Mouse (Mus musculus): ENCODE data around the gene Chrm3. TPM values are rescaled to one million over a fixed set of nuclear protein-coding genes. Genes with fewer than 3 reads are reported as not detected.
"Not testable (repeated sequence)": the region's sequence is repeated elsewhere in the genome, so short reads cannot be mapped to it uniquely, and the experiment has no call there.

Chrm3 gene
- 5.0 and 8.4 TPM in 2 replicates for polyA plus RNA-seq (2012; rRNA removed)

DNA sequence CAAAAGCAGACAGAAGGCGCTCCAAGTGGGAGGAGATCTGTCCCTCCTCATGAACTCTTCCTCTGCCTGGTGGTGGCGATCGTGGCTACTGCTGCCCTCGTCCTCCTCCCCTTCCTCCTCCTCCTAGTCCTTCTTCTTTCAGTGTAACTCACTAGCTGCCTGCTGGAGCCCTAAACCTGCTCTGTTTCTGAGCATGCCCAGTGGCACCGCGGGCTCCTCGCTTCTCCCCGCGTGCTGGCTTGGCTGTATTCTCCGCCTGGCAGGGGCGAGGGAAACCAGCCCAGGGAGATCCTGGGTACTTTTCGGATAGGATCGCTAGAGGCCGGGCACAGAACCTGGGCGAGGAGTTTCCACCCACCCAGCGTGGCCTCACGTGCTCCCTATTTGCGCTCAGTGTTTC lies at the start of gene Chrm3:
TSS of gene Chrm3 (minus strand) at position 71 of the 400 bp plus-strand sequence.
- DNase-seq (ENCODE audit: low read depth): peak; percentile 91
- peak; percentile 30; the same call in 1 of the 2 replicates for TF ChIP-seq CTCF (IDR thresholded peaks at IDR 0.05; ENCODE audit: borderline replicate concordance, extremely low read depth, insufficient read depth, insufficient read length)
- TF ChIP-seq POLR2A (IDR thresholded peaks at IDR 0.05; ENCODE audit: borderline replicate concordance, extremely low read depth, insufficient read depth, insufficient read length, poor library complexity, severe bottlenecking): no peak

DNA sequence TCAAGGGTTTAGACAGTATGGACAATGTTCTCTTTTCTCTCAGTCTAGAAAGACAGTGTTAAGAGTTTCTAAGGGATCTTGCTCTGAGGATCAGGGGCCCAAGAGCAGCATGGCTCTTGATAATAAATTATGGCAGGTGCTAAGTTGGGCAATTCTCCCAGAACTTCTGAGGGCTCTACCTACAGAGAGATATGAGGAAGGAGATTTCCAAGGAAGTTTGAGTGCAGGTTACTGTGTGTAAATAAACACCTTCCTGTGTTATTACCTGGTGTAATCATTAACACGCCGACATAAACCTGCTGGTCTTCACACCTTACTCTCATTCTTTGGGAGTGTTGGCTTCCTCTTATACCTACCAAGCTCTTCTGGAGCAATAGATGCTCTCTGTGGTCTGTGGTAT lies 33.7 kb upstream of the Chrm3 start:
- TF ChIP-seq POLR2A (IDR thresholded peaks at IDR 0.05; ENCODE audit: borderline replicate concordance, extremely low read depth, insufficient read depth, insufficient read length, poor library complexity, severe bottlenecking): no peak
- DNase-seq (ENCODE audit: low read depth): no peak

DNA sequence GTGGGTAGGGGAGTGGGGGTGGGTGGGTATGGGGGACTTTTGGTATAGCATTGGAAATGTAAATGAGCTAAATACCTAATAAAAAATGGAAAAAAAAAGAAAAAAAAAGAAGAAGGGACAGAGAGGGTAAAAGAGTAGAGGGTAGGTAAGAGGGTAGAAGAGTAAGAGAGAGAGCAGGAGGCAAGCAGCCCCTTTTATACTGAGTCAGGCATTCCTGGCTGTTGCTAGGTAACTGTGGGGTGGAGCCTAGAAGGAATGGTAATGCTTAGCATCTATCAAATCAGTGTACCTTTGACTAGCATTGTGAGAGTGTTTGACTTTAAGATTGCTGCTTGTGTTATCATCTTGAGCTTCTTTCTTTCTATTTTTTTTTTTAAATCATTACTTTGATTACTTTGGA lies 14.8 kb upstream of the Chrm3 start:
- not testable (repeated sequence) for DNase-seq (ENCODE audit: low read depth)

DNA sequence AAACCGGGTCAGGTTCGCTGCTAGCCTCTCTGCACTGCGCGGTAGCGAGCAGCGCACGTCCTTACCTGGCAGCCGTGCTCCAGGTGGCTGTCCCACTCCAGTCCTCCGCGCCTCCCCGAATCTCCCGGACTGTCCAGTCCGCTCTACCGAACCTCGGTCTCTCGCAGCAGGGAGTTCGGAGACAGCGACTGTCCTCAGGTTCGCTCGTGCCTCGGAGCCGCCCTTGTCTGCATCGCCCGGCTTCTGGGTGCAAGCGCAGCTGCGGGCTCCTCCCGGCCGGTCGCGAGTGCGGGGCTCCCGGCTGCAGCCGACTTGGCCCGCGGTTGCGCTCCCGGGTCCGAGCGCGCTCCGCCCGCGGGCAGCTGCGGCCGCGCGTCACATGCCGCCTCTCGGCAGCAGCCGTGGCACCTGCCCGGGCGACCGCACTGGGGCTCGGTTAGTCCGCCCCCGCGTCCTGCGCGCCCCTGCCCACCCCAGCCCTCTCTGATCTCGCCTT lies 400 bp downstream of the Chrm3 start:
- DNase-seq (ENCODE audit: low read depth): peak; percentile 60
- TF ChIP-seq POLR2A (IDR thresholded peaks at IDR 0.05; ENCODE audit: borderline replicate concordance, extremely low read depth, insufficient read depth, insufficient read length, poor library complexity, severe bottlenecking) (no peak), CTCF (IDR thresholded peaks at IDR 0.05; ENCODE audit: borderline replicate concordance, extremely low read depth, insufficient read depth, insufficient read length) (no peak)

DNA sequence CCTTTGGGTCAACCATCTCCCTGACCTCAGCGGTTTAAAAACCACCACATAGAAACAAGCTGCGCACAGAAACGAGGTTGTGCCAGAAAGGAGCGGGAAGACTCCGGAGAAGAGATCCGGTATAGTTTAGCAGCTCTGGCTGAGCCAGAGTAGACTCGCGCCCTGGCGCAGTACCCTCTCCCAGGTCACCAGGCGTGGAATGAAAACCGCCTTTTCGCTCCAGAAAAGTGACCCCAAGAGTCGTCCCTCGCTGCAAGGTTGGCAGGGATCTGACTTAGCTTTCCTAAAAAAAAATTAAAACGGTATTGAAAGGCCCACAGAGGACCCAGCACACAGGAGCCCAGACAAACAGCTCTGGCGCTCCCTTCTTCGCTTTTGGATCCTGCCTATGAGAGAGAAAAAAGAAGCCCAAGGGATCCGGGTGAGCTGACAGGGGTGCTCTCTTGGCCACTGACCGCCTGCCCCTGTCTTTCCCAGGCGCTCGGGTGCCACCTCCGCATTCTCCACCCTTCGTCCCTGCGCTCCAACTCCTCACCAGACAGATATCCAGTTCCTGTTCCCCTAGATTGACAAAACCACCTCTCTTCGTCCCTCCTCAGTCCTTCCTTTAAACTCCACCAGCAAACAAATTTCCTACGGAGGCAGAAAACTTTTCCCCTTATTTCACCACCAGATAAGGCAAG lies 990 bp downstream of the Chrm3 start:
- TF ChIP-seq CTCF (IDR thresholded peaks at IDR 0.05; ENCODE audit: borderline replicate concordance, extremely low read depth, insufficient read depth, insufficient read length) (no peak), POLR2A (IDR thresholded peaks at IDR 0.05; ENCODE audit: borderline replicate concordance, extremely low read depth, insufficient read depth, insufficient read length, poor library complexity, severe bottlenecking) (no peak)
- peak; percentile 49 for DNase-seq (ENCODE audit: low read depth)

DNA sequence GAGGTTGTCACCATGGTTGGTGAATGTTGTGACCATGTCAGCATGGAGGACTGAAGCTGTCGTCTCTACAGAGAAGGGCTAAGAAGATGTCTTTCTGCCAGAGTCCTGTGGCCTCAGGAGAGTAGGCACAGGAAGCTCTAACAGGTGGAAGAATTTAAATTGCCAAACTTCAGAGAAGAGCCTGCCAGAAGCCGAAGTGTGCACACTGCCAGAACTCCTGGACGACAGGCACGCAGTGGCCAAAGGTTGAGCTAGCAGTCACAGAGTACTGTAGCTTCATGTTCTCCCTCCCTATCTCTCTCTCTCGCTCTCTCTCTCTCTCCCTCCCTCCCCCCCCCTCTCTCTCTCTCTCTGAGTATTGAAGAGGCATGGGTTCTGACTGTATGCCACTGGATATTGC lies 4.9 kb downstream of the Chrm3 start:
- no peak for TF ChIP-seq CTCF (IDR thresholded peaks at IDR 0.05; ENCODE audit: borderline replicate concordance, extremely low read depth, insufficient read depth, insufficient read length)
- no peak for TF ChIP-seq POLR2A (IDR thresholded peaks at IDR 0.05; ENCODE audit: borderline replicate concordance, extremely low read depth, insufficient read depth, insufficient read length, poor library complexity, severe bottlenecking)
- DNase-seq (ENCODE audit: low read depth): no peak

DNA sequence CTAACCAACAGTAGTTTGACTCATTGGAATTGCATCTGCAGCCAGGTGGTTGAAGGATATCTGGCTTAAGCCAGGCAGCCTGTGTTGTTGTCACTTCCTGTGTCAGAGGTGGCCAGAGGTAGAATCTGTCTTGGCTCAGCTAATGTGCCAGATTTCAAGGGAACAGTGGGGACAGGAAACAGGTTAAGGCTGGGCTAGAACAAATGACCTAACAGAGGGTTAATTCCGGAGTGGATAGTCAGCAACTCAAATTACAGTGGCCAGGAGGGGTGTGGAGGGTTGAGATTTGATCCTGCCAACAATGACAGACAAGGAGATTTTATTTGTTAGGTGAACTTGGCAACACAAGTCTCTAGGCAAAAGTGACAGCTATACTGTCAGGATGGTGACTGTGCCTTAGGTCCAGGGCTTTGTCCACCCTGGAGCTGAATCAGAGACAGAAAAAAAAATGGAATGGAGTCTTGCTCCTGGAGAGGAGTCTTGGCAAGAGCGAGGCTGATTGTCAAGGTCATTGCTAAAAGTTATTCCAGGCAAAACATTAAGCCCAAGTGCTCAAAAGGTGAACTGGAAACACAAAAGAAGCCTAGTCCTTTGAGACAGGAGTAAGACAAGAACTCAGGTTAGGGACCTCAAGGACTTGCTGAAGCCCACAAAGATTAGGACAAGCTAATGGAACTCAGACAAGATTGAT lies 5.6 kb downstream of the Chrm3 start:
- no peak for DNase-seq (ENCODE audit: low read depth)
- TF ChIP-seq POLR2A (IDR thresholded peaks at IDR 0.05; ENCODE audit: borderline replicate concordance, extremely low read depth, insufficient read depth, insufficient read length, poor library complexity, severe bottlenecking): no peak
- no peak for TF ChIP-seq CTCF (IDR thresholded peaks at IDR 0.05; ENCODE audit: borderline replicate concordance, extremely low read depth, insufficient read depth, insufficient read length)

DNA sequence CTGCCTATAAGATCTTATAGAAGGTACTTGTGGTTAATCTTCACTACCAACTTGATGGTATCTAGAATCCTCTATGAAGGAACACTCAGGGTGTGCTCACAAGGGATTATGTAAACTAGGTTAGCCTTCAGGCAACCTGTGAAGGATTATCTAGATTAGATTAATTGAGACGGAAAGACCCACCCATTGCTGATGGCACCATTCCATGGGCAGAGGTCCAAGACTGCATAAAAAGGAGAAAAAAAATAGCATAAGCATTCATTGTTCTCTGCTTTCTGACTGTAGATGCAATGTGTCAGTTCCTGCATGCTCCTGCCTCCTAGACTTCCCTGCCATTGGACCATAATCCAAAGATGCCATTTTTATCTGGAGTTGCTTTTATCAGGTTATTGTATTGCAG lies 8.5 kb downstream of the Chrm3 start:
- peak; percentile 4 for DNase-seq (ENCODE audit: low read depth)
- TF ChIP-seq CTCF (IDR thresholded peaks at IDR 0.05; ENCODE audit: borderline replicate concordance, extremely low read depth, insufficient read depth, insufficient read length) (no peak), POLR2A (IDR thresholded peaks at IDR 0.05; ENCODE audit: borderline replicate concordance, extremely low read depth, insufficient read depth, insufficient read length, poor library complexity, severe bottlenecking) (no peak)

DNA sequence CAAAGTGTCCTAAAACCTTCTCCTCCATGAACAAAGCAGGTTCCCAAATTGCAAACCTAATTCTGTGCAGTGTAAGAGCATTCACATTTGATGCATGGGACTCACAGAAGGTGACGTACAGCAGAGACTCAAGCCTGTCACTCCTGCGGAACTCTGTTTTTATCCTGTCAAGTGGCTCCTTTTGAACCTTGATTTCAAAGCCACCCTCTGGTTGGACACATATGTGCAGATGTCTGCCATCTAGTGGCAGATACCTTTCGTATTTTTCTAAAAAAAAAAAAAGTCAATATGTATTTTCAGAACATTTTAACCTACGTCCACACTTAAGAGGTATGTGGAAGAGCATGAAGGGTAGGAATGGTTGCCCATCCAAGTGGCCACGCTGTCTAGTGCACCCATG lies 16.3 kb downstream of the Chrm3 start:
- TF ChIP-seq POLR2A (IDR thresholded peaks at IDR 0.05; ENCODE audit: borderline replicate concordance, extremely low read depth, insufficient read depth, insufficient read length, poor library complexity, severe bottlenecking) (no peak), CTCF (IDR thresholded peaks at IDR 0.05; ENCODE audit: borderline replicate concordance, extremely low read depth, insufficient read depth, insufficient read length) (no peak)

DNA sequence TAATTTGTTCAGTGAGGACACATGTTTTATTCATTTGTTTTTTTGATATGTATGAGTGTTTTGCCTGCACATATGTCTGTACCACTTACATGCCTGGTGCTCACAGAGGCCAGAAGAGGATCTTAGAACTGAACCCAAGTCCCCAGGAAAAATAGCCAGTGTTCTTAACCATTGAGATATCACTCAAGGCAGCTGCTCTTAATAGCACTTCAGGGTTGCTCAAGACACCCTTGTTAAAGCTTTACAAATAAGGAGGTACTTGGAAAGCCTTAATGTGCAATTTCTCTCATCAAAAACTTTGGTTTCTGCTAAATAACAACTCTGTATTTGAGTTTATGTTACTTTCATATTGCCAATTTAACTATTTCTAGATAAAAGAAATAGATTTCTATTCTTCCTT lies 25.1 kb downstream of the Chrm3 start:
- no peak for TF ChIP-seq CTCF (IDR thresholded peaks at IDR 0.05; ENCODE audit: borderline replicate concordance, extremely low read depth, insufficient read depth, insufficient read length)
- no peak for TF ChIP-seq POLR2A (IDR thresholded peaks at IDR 0.05; ENCODE audit: borderline replicate concordance, extremely low read depth, insufficient read depth, insufficient read length, poor library complexity, severe bottlenecking)
- no peak for DNase-seq (ENCODE audit: low read depth)

More for the DNA sequence above, 16.3 kb downstream of the Chrm3 start:
- peak; percentile 4 for DNase-seq (ENCODE audit: low read depth)

DNA sequence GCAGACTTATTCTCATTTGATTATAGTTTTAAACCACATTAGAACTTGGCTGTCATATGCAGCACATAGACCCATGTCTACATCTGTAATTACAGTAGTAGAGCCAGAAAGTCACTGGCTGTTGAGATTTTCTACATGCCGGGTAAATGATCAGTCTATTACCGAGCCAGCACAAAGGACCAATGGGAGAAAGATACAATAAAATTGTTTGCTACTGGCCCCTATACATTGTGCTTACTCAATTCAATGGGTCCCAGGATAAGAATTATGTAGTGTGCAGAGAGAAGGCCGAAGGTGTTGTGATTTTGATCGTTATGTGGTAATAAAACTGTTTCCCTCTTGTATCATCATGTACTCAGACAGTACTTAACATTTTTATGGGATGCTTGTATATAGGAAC lies 27.9 kb downstream of the Chrm3 start:
- DNase-seq (ENCODE audit: low read depth): no peak
- TF ChIP-seq CTCF (IDR thresholded peaks at IDR 0.05; ENCODE audit: borderline replicate concordance, extremely low read depth, insufficient read depth, insufficient read length): no peak
- no peak for TF ChIP-seq POLR2A (IDR thresholded peaks at IDR 0.05; ENCODE audit: borderline replicate concordance, extremely low read depth, insufficient read depth, insufficient read length, poor library complexity, severe bottlenecking)

DNA sequence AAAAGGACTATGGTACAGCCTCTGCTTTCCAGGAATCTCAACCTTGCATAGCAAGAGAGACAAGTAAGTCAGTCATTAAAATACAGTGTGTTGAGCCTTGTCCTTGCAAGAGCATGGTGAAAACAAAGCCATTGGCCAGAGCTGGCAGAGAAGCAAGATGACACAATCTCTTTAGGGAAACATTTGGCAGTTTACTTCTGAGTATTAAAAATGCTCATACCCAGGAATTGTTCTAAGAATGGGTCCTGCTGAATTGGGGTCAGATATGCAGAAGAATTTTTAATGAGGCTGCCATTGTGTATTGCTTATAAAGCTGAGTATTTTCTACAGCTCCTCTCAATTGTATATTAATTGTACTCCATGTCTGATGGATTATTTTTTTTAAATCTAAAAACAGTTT lies 50.8 kb downstream of the Chrm3 start:
- no peak for DNase-seq (ENCODE audit: low read depth)

More for the DNA sequence above, 50.8 kb downstream of the Chrm3 start:
- no peak for TF ChIP-seq POLR2A (IDR thresholded peaks at IDR 0.05; ENCODE audit: borderline replicate concordance, extremely low read depth, insufficient read depth, insufficient read length, poor library complexity, severe bottlenecking)
- no peak for TF ChIP-seq CTCF (IDR thresholded peaks at IDR 0.05; ENCODE audit: borderline replicate concordance, extremely low read depth, insufficient read depth, insufficient read length)

Data from brain, embryonic 14.5 days (tissue).